Mouse (Mus musculus) yolk sac, embryonic 10.5 days (tissue): ENCODE data around the gene Cemip.

ENCODE experiments used
- DNase-seq: peaks from one replicate; pipeline ENCODE4 v3.0.0-alpha.2; 2017; ENCODE audit warnings: low spot score

Gene Cemip

DNA sequence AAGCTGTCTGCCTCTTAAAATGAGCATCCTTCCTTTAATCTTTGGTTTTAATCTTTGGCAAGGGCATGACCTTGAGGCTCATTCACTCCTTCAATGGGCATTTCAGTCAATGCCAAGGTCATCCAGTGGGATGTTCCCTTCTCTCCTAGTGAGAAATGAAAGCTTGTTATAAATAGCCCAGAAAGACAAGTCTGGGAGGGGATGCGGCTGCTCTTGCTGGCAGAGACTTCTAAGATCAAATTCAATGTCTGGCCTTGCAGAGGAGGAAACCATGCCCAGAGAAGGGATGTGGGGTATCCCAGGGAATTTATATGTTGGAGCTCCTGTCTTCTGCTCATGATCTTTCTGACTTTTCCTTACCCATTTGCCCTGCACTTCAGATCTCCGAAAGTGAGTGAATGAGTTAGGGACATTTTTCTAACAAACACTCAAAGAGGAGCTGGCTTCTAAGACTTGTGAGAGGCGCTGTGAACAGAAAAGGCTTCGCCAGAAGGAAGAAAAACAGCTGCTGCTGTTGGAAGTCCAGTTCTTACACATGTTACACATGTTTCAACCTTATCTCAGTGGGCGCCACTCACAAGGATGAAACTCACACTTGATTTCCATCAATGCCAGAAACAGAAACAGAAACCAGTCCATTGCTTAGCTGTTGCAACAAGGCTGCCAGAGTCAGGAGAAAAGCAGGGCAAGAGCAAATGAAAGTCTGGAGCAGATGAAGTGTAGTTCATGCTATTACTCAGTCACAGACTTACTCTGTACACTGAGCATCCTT is 120.1 kb downstream of the Cemip start:
- no peak for DNase-seq

DNA sequence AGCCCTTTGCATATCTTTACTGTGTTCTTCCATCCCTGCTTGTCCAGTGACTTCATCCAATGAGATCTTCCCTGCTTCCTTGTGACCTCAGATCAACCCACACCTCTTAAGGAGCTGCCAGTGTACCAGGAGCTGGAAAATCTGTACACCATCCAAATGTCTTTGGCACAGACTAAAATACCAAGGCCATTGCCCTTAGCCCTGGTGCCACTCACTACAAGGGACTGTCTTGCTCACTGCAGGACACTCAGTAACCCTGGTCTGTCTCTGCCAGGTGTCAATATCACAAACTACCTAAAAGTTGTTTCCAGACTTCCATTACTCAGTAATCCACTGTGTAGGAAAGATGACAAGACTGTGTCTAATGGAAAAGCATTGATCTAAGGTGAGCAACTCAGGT is 121.1 kb downstream of the Cemip start:
- no peak for DNase-seq

DNA sequence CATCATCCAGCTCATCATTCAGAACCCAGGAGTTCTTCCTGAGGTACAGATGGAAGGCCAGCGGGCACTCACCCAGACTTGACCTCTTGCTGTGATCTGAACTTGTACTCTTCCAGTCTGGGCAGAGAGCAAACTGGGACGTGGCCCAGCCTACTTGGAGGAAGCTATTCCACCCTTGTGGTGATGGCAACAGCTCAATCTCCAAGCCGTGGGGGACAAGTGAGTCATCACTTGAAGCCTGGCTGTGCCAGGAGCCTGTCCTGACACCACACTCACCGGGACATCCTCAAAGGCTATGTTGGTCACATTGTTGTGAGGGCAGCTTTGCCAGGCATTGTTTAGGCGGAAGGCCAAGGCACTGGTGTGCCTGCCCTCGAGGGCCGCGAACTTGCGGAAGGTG is 133.8 kb downstream of the Cemip start:
- no peak for DNase-seq

DNA sequence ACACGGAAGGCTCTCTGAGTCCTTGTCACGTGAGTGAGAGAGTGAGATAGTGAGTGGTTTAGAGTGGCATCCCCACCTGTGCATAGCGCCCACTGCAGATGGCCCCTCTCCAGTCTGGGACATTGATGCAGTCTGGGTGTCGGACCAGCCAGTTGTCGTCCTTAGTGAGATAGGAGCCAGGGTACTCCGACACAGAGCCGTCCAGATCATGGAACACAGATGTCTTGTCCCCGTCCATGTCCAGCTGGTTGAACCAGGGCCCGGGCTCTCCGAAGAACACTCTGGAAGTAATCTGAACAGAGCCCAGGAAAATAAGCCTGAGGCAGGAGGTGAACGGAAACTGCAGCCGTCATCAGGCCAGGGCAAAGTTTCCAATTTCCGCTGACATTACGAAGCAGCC is 135.0 kb downstream of the Cemip start:
- no peak for DNase-seq

DNA sequence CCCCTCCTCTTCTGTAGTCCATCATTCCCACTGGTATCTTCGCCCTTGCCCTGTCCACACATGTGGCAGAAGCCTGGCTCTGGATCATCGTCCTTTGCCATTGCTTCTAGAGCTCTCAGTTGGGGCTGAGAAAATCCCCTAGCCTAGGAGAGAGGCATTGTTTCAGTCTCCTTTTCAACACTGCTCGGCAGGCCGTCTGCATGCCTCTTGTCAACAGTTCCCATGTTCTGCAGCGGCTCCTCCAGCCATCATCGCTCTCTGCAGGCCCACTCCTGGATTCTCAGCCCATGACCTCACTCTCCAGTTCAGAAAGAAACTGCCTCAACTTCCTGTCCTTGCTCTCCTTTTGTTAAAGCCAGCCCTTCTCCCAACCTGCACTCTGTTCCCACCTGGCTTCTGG is 136.6 kb downstream of the Cemip start:
- no peak for DNase-seq

DNA sequence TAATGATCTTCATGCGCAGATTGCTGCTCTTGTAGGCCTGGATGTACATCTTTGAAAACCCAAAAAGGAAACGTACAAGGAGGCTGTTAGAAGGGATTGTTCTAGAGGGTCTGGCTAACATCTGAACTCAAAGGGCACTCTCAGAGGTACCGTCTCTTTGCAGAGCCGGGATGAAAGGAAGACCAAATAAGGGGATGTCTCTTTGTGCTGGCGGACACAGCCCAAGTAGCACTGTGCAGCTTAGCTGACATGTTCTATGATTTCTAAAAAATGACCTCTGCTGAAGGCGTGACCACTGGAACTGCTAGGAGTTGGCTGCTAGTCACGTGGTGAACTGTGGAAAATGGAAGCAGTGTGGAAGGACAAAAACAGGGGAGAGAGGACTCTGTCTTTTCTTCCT is 137.6 kb downstream of the Cemip start:
- DNase-seq, result no peak

DNA sequence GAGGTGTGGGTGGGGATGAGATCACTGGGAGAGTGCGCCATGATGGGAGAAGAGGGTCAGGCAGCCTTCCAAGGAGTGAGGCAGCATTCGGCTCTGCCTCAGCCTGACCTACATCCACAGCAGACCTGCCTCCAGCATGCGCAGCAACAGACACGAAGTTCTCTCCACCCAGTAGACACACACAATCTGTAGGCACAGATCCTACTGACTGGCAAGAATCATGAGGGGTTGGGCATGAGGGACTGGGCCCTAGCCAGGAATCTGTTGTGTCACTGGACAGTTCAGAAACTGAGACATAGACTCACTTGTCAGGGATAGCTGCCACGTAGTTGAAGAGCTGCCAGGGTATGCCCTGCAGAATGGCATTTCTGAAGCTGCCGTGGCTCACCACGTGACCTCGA is 144.6 kb downstream of the Cemip start:
- no peak for DNase-seq

DNA sequence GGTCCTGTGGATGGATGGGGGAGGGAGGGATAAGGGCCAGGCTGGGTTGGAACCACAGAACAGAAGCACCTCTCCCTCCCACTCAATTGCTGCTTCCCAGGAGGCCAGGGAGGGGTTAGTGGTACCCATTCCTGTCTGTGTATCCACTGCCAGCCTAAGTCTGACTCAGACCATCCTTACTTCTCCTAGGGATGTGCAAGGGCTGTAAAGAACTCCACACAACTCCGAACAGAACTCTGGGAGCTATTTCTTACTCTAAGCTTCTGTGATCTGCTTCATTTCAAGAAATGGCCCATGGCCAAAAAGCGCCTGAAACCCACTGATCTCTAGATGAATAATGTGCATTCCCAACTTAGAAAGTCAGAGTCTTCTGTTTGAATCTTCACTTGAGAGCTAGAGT is 146.2 kb downstream of the Cemip start:
- DNase-seq, result no peak

GRCm38 (mm10) chr7:83939017-83939721 is 147.1 kb downstream of the Cemip start:
- DNase-seq, result no peak

DNA sequence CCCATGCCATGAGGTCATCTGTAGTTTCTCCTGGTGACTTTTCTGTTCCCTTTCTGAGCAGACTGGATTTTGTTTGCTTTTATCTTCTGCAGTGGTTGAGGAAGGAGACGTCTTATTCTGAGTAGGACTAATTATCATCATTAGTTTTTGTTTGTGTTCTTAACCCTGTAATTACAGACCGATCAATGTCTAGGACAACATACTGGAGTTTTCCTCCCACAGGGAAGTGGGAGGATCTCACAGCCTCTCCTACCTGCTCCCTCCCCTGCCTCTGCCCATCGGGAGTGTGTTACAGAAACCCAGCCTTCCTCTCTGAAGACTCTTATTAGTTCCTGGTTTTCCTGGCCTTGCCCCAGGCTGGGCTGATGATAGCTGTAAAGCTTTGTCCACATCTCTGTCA is 164.7 kb downstream of the Cemip start:
- no peak for DNase-seq

GRCm38 (mm10) chr7:83920241-83920640 is 166.1 kb downstream of the Cemip start:
- DNase-seq, result no peak

DNA sequence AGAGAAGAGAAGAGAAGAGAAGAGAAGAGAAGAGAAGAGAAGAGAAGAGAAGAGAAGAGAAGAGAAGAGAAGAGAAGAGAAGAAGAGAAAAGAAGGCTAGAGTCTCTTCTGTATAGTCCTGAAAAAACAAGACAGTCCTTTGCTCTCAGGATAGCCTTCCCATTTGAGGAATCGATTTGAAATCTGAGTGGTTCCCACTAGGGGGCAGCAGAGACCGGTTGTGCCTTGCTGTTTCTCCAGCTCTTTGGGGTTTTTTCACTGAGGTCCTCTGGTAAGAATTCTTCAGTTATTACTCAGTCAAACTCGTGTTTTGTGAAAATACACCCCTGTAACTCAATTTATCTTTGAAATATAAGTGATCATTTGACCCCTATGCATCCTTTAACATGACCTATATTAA is 171.7 kb downstream of the Cemip start:
- DNase-seq, result peak; percentile 50

GRCm38 (mm10) chr7:83913995-83914394 is 172.3 kb downstream of the Cemip start:
- DNase-seq, result no peak

- DNase-seq, result no peak
These were observed 172.8 kb downstream of the Cemip start for GRCm38 (mm10) chr7:83913405-83913932.

GRCm38 (mm10) chr7:83911909-83912308 is 174.4 kb downstream of the Cemip start:
- no peak for DNase-seq

DNA sequence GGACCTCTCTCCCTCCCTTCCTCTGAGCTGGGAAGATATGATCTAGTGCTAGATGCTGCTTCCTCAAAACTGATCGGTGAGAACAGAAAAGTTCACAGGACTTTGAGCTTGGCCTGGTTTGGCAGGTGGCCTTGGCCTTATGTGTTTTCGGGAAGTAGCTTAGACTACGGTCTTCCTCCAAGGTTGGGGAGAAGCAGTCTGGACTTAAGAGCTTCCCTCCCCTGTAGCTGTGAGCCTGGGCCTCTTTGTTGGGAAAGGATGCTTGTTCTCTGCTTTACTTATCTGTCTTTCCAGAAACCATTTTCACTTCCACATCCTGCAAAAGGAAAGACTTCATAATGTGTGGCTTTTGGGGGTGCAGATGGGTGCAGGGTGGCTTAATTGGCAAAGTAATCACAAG is 181.5 kb downstream of the Cemip start:
- DNase-seq, result no peak

- peak; percentile 42 for DNase-seq
These were observed 183.8 kb downstream of the Cemip start for GRCm38 (mm10) chr7:83902296-83903145.

DNA sequence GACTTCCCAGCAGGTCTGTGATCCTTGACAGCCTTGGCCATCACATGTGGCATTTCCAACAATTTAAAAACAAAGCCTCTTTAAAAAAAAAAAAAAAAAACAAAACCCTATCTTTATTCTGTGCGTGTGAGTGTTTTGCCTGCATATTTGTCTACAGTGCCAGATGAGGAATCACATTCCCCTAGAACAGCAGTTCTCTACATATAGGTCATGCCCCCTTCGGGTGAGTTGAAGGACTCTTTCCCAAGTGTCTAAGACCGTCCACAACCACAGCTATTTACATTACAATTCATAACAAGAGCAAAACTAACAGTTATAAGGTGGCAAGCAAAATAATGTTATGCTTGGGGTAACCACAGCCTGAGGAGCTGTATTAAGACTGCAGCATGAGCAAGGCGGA is 184.9 kb downstream of the Cemip start:
- DNase-seq, result no peak

- DNase-seq, result no peak
These were observed 185.8 kb downstream of the Cemip start for GRCm38 (mm10) chr7:83900519-83900918.

GRCm38 (mm10) chr7:83898267-83898666 is 188.0 kb downstream of the Cemip start:
- DNase-seq, result no peak

GRCm38 (mm10) chr7:83896077-83896740 is 190.1 kb downstream of the Cemip start:
- no peak for DNase-seq

DNA sequence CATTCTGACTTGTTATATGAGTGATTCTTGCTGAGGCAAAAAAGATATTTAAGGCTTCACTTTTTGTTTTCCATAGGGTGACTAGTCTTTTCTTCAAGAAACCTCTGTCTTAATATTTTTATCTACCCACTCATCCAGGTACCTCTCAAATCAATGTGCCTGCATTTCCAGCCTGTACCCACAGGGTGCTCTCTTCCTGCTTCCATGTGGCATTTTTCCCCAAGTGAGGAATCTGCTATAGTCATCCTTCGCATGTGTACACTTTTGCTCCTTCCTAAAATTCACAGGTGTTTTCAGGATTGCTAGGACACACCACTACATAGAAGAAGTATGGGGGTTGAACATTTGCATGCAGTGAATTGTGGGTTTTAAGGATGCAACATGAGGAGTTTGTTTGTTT is 192.0 kb downstream of the Cemip start:
- DNase-seq, result no peak
